Mouse (Mus musculus): Measurements from ENCODE around the gene Gm4340.
"Not testable (repeated sequence)": the region's sequence is repeated elsewhere in the genome, so short reads cannot be mapped to it uniquely, and the experiment has no call there.

The Gm4340 gene

DNA sequence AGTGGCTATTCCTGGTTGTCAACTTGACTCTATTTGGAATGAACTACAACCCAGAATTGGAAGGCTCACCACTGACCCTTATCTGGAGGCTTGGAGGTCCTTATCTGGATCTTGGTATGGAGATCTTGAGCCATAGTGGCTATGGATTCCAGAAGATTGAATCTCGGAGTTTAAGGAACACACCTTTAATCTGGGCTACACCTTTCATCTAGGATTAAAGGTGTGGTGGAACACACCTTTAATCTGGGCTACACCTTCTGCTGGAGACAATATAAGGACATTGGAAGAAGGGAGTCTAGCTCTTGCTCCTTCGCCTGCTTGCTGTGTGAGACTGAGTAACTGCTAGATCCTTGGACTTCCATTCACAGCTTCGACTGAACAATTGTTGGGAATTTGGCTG lies at the start of gene Gm4340:
Gene Gm4340, plus strand, starts transcription at position 301 of the 400 bp plus-strand sequence.
- not testable (repeated sequence) for DNase-seq (ENCODE audit: low spot score)

DNA sequence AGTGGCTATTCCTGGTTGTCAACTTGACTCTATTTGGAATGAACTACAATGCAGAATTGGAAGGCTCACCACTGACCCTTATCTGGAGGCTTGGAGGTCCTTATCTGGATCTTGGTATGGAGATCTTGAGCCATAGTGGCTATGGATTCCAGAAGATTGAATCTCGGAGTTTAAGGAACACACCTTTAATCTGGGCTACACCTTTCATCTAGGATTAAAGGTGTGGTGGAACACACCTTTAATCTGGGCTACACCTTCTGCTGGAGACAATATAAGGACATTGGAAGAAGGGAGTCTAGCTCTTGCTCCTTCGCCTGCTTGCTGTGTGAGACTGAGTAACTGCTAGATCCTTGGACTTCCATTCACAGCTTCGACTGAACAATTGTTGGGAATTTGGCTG lies 42.6 kb upstream of the Gm4340 start, which contains the start of gene Gm6763:
Gene Gm6763, plus strand, starts transcription at position 301 of the 400 bp plus-strand sequence.
- not testable (repeated sequence) for DNase-seq (ENCODE audit: low spot score)

DNA sequence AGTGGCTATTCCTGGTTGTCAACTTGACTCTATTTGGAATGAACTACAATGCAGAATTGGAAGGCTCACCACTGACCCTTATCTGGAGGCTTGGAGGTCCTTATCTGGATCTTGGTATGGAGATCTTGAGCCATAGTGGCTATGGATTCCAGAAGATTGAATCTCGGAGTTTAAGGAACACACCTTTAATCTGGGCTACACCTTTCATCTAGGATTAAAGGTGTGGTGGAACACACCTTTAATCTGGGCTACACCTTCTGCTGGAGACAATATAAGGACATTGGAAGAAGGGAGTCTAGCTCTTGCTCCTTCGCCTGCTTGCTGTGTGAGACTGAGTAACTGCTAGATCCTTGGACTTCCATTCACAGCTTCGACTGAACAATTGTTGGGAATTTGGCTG lies 34.1 kb upstream of the Gm4340 start, which contains the start of gene Gm8764:
Gene Gm8764, plus strand, starts transcription at position 301 of the 400 bp plus-strand sequence.
- not testable (repeated sequence) for DNase-seq (ENCODE audit: low spot score)

DNA sequence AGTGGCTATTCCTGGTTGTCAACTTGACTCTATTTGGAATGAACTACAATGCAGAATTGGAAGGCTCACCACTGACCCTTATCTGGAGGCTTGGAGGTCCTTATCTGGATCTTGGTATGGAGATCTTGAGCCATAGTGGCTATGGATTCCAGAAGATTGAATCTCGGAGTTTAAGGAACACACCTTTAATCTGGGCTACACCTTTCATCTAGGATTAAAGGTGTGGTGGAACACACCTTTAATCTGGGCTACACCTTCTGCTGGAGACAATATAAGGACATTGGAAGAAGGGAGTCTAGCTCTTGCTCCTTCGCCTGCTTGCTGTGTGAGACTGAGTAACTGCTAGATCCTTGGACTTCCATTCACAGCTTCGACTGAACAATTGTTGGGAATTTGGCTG lies 25.6 kb upstream of the Gm4340 start, which contains the start of gene Gm21304:
Gene Gm21304, plus strand, starts transcription at position 301 of the 400 bp plus-strand sequence.
- not testable (repeated sequence) for DNase-seq (ENCODE audit: low spot score)

DNA sequence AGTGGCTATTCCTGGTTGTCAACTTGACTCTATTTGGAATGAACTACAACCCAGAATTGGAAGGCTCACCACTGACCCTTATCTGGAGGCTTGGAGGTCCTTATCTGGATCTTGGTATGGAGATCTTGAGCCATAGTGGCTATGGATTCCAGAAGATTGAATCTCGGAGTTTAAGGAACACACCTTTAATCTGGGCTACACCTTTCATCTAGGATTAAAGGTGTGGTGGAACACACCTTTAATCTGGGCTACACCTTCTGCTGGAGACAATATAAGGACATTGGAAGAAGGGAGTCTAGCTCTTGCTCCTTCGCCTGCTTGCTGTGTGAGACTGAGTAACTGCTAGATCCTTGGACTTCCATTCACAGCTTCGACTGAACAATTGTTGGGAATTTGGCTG lies 17.1 kb upstream of the Gm4340 start, which contains the start of gene Gm21312:
Gene Gm21312, plus strand, starts transcription at position 301 of the 400 bp plus-strand sequence.
- not testable (repeated sequence) for DNase-seq (ENCODE audit: low spot score)

DNA sequence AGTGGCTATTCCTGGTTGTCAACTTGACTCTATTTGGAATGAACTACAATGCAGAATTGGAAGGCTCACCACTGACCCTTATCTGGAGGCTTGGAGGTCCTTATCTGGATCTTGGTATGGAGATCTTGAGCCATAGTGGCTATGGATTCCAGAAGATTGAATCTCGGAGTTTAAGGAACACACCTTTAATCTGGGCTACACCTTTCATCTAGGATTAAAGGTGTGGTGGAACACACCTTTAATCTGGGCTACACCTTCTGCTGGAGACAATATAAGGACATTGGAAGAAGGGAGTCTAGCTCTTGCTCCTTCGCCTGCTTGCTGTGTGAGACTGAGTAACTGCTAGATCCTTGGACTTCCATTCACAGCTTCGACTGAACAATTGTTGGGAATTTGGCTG lies 8.6 kb upstream of the Gm4340 start, which contains the start of gene Gm20765:
Gene Gm20765, plus strand, starts transcription at position 301 of the 400 bp plus-strand sequence.
- not testable (repeated sequence) for DNase-seq (ENCODE audit: low spot score)

DNA sequence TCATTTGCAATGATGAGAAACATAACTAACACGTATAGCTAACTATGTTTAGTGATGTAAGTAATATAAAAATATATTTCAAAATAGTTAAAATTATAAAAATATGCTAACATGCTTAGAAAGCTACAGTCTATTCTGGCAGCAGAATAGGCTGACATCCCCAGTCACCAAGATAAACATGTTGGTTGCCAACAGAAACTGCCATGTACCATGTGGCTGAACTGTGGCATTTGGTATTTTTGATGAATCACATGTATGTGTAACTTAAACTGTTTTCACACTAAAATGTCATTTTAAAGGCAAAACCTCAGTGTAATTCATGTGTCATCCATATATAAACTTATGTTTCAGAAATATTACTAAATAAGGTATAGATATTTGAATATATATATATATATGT lies 15.8 kb downstream of the Gm4340 start:
- DNase-seq (ENCODE audit: low spot score), result no peak

DNA sequence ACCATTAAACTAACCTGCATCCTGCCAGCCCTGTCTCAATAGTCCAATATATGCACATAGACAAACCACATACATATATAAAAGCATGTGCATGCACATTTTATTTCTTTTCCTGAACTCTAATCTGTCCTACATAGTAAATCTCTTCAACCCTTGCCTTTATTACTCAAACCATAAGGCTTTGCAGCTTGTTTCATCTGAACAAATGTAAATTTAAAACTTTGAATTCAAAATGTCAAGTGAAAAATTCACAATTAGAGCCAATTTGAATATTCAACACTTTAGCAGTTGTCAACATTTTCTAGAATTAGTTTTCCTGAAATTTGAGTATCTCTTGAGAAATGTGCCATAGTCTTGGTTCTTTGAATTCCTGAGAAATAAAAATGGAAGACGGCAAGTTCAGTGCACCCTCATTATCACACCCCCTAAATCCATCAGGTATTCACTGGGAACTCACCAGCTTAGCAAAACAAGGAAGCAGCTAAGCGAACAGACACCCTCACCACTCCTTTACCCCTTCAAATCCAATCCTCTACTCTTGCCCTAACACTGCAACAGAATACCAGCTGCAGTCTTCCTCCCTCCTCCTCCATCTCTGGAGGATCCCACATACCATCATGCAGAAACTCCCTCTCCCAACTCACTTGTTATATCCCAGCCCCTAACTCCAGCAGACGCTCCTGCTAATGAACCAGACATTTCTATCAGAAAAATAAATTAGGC lies 16.6 kb downstream of the Gm4340 start:
- DNase-seq (ENCODE audit: low spot score), result no peak

DNA sequence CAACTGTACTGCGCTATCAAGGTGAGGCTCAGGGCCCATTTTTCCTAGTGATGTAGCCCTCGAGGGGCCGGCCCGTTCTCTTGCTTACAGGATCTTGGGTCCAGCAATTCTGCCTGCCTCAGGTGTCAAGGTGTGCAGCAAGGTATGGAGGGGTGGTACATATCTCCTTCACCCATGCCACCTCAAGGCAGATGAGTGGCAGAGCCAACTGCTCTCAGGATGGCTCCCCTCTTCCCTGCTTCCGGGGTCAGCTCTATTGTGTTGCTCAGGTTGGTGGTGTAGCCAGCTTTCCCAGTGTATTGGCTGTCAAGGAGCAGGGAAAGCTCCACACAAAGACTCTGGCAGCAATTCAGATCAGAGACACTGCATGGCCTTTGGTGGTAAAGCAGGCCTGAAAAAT lies 20.7 kb downstream of the Gm4340 start:
- no peak for DNase-seq (ENCODE audit: low spot score)

DNA sequence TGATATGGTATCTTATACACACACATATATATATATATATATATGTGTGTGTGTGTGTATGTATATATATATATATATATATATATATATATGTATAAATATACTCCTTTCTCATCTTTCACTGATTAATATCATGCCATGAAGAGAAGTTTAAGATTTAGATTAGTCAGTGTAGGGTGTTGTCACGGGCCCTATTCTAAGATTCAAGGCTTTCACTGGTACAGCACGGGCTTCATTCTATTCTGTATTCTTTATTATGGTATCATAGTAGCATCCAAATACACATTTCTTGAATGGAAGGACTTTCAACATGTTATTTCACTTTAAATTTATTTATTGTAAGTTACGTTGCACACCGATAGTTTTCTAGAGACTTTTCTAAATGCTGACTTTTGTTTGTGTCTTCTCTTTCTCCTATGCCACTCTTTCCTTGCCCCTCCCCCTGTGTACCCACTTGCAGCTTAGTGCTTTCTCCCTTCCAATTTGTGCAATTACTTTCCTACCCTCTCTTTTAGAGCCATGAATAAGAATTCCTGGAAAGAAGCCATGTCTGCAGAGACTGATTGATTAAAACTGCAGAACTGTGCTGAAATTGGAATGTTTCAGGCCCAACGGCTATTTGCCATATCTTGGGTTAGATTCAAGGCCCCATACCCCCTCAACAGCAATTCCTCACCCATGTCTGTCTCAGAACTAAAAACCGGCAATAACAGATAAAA lies 26.6 kb downstream of the Gm4340 start:
- DNase-seq (ENCODE audit: low spot score), result no peak

Data from embryo, embryonic 10.5 days (tissue).